Mouse (Mus musculus) kidney, embryonic 14.5 days (tissue): Measurements from ENCODE around the gene Eid2b. TPM values are rescaled to one million over a fixed set of nuclear protein-coding genes. Genes with fewer than 3 reads are reported as not detected.

ENCODE experiments used
- polyA plus RNA-seq: library from polyadenylated mRNA; unstranded; fragments of >200 nt; fragmentation: Nextera tagmentation; extraction: Ambion mirVana; gene quantifications from 2 replicates; pipeline ENCODE4 v1.2.1, GENCODE M21; 2014

Gene Eid2b
- polyA plus RNA-seq, 1 experiment from 2014 or later, result 12.1 TPM

Other genes with a start within 250 kb of the Eid2b start
- gene Psmc4, start 227.6 kb upstream of the Eid2b start, polyA plus RNA-seq, result 301 and 321 TPM in 2 replicates
- 0.19 and 0.49 TPM in 2 replicates for gene Fcgbp, start 206.5 kb upstream of the Eid2b start, polyA plus RNA-seq
- not detected in 2 replicates for gene 9530053A07Rik, start 148.3 kb upstream of the Eid2b start, polyA plus RNA-seq
- gene Fbl, start 108.0 kb upstream of the Eid2b start, polyA plus RNA-seq, result 57.0 and 85.8 TPM in 2 replicates
- gene Dyrk1b, start 98.3 kb upstream of the Eid2b start, polyA plus RNA-seq, result 19.4 and 19.8 TPM in 2 replicates
- 2.4 and 7.4 TPM in 2 replicates for gene Eid2, start 9.9 kb upstream of the Eid2b start, polyA plus RNA-seq
- 0.26 TPM in 1 of 2 replicates, not detected in the other for gene Selenov, start 13.4 kb downstream of the Eid2b start, polyA plus RNA-seq
- gene Dll3, start 24.5 kb downstream of the Eid2b start, polyA plus RNA-seq, result 0.51 and 0.93 TPM in 2 replicates
- gene Timm50, start 34.3 kb downstream of the Eid2b start, polyA plus RNA-seq, result 165 and 191 TPM in 2 replicates
- gene Supt5, start 61.0 kb downstream of the Eid2b start, polyA plus RNA-seq, result 46.6 and 84.5 TPM in 2 replicates
- gene Rps16, start 72.9 kb downstream of the Eid2b start, polyA plus RNA-seq, result 1,287 and 1,567 TPM in 2 replicates
- 52.4 and 70.8 TPM in 2 replicates for gene Plekhg2, start 94.9 kb downstream of the Eid2b start, polyA plus RNA-seq
- 8.3 and 10.7 TPM in 2 replicates for gene Zfp36, start 102.5 kb downstream of the Eid2b start, polyA plus RNA-seq
- 54.5 and 68.8 TPM in 2 replicates for gene Med29, start 115.0 kb downstream of the Eid2b start, polyA plus RNA-seq
- gene Paf1, start 115.2 kb downstream of the Eid2b start, polyA plus RNA-seq, result 68.4 and 82.1 TPM in 2 replicates
- 11.8 and 17.9 TPM in 2 replicates for gene Gmfg, start 159.7 kb downstream of the Eid2b start, polyA plus RNA-seq
- gene Lrfn1, start 174.2 kb downstream of the Eid2b start, polyA plus RNA-seq, result 3.2 and 4.9 TPM in 2 replicates
- gene Ifnl2, start 232.7 kb downstream of the Eid2b start, polyA plus RNA-seq, result not detected in 2 replicates
- not detected in 2 replicates for gene Ifnl3, start 245.1 kb downstream of the Eid2b start, polyA plus RNA-seq